Mouse (Mus musculus) liver, embryonic 14.5 days (tissue): ENCODE results near the gene Alg12.

ENCODE experiments used
- CTCF ChIP-seq: IDR thresholded peaks from 2 replicates; pipeline ENCODE4 v1.5.1; 2016; ENCODE audit warnings: antibody characterized with exemption, low read depth, control low read depth
- EP300 ChIP-seq: IDR thresholded peaks from 2 replicates; pipeline ENCODE4 v1.6.1; 2016; ENCODE audit warnings: antibody characterized with exemption, low read depth

GRCm38 (mm10) chr15:88758061-88758460 is 61.1 kb downstream of the Alg12 start:
- TF ChIP-seq CTCF (no peak), EP300 (no peak)
